Mouse (Mus musculus) hindbrain, postnatal 0 days (tissue): Measurements from ENCODE around the gene Clec1b. TPM values are rescaled to one million over a fixed set of nuclear protein-coding genes. Genes with fewer than 3 reads are reported as not detected.

Source experiments
- ATAC-seq: fragments of 200-750 bp; cut with Nextera tagmentation; 2 replicates; pipeline ENCODE4 v1.8.0; 2017; ENCODE audit warnings: mild to moderate bottlenecking, moderate TSS enrichment, moderate library complexity
- DNase-seq: peaks from one replicate; pipeline ENCODE4 v3.0.0-alpha.2; 2015; ENCODE audit warnings: low spot score
- H3K27ac ChIP-seq: fragments of 300-500 bp; sonication (generic); 2 replicates; pipeline ENCODE4 v1.5.1; 2014; ENCODE audit warnings: mild to moderate bottlenecking
- H3K27me3 ChIP-seq: fragments of 300-500 bp; sonication (generic); 2 replicates; pipeline ENCODE4 v1.6.1; 2014; ENCODE audit warnings: low read length, mixed read lengths; ENCODE audit not compliant: insufficient read depth
- H3K36me3 ChIP-seq: fragments of 300-500 bp; sonication (generic); 2 replicates; pipeline ENCODE4 v1.6.1; 2014; ENCODE audit warnings: low read length, mixed read lengths; ENCODE audit not compliant: insufficient read depth
- H3K4me1 ChIP-seq: fragments of 300-500 bp; sonication (generic); 2 replicates; pipeline ENCODE4 v1.6.1; 2014; ENCODE audit warnings: antibody characterized with exemption, low read length, mixed read lengths; ENCODE audit not compliant: insufficient read depth
- H3K4me2 ChIP-seq: fragments of 300-500 bp; sonication (generic); 2 replicates; pipeline ENCODE4 v1.6.1; 2014; ENCODE audit warnings: low read depth, mild to moderate bottlenecking, low read length, moderate library complexity, mixed read lengths
- H3K4me3 ChIP-seq: fragments of 300-500 bp; sonication (generic); 2 replicates; pipeline ENCODE4 v1.5.1; 2014; ENCODE audit warnings: low read length
- H3K9ac ChIP-seq: fragments of 300-500 bp; sonication (generic); replicated peaks from 2 replicates; pipeline ENCODE4 v1.6.1; 2014; ENCODE audit warnings: mild to moderate bottlenecking, low read length, moderate library complexity, mixed read lengths
- H3K9me3 ChIP-seq: fragments of 300-500 bp; sonication (generic); 2 replicates; pipeline ENCODE4 v1.6.1; 2016; ENCODE audit warnings: low read length, mixed read lengths
- CTCF ChIP-seq: IDR thresholded peaks from 2 replicates; pipeline ENCODE4 v1.5.1; 2016; ENCODE audit warnings: antibody characterized with exemption, control low read depth, low read depth
- WGBS: fragments of 180-500 bp; shearing (Covaris S2); extraction: QIAGEN DNeasy Blood & Tissue Kit; methylation state at CpG from one replicate; pipeline ENCODE4 v1.1.7; 2014; 5-methylcytosine and 5-hydroxymethylcytosine counted together
- polyA plus RNA-seq: library from polyadenylated mRNA; unstranded; fragments of >200 nt; fragmentation: Nextera tagmentation; extraction: Ambion mirVana; gene quantifications from 2 replicates; pipeline ENCODE4 v1.2.1, GENCODE M21; 2015
- total RNA-seq: library from RNA; depleted of rRNA; stranded (reverse); fragments of >200 nt; gene quantifications from 2 replicates; pipeline ENCODE4 v1.2.3, GENCODE M21; 2014

The Clec1b gene
- total and polyA plus RNA-seq, 2 experiments from 2014 or later, result under 0.01 to 0.38 TPM

DNA sequence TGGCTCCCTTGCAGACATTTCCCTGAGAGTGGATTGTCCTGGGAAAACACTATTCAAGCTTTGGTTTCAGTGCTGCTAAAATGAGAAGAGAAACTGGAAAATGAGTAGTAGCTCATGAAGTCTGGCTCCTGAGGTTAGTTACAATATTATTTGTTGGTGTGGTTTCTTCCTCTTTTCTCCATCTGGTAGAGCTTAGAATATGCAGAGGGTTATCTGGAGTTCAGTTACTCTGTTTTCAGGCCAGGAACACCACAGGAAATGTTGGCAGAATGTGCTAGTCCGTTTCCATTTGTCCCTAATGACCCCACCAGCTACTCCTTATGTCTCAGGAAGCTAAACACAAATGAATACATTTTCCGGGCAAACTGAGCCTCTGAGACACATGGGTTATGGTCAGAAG is 10.2 kb downstream of the Clec1b start:
- no peak for TF ChIP-seq CTCF
- H3K27me3 ChIP-seq, result no peaks in the 10 kb centered on the region
- WGBS, result 37% methylated on average over 2 of the region's 2 CpGs
- no peak for DNase-seq
- H3K36me3 ChIP-seq, result no peaks in the 10 kb centered on the region
- no peaks in the 10 kb centered on the region for H3K9me3 ChIP-seq
- H3K4me2 ChIP-seq, result no peak overlapping the region
- no peak overlapping the region; the same call in 1 of the 2 replicates for H3K27ac ChIP-seq
- no peak overlapping the region for H3K4me3 ChIP-seq
- H3K4me1 ChIP-seq, result no peaks in the 10 kb centered on the region
- ATAC-seq, result no peak
- H3K9ac ChIP-seq, result no peak overlapping the region

DNA sequence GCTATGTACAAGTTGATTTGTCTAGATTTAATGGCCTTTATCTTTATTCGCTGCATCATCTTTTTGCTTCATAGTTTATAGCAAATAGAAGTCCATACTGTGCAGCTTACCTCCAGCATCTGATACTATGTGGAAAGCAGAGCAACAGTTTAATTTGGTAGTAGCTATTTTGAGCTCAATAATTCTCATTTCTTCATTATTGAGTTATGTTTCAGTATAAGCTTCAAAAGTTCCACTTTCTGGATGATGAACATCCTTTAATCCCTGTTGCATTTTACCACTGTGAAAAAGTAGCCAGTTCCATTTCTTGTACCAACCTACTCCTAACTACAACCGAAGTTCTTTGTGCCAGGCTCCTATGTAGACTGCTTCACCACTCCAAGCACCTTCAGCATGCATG is 11.5 kb downstream of the Clec1b start, which contains the start of gene Clec9a:
Gene Clec9a, plus strand, starts transcription at position 301 of the 400 bp plus-strand sequence.
- ATAC-seq (no peak), DNase-seq (no peak)
- Histone ChIP-seq H3K4me2 (no peak within 1 kb of the TSS), H3K27me3 (no peaks in the 10 kb centered on the region), H3K4me3 (no peak within 1 kb of the TSS), H3K9me3 (no peaks in the 10 kb centered on the region), H3K4me1 (no peaks in the 10 kb centered on the region), H3K36me3 (no peaks in the 10 kb centered on the region), H3K27ac (no peak within 1 kb of the TSS), H3K9ac (no peak within 1 kb of the TSS)
- no peak for TF ChIP-seq CTCF
- 88% methylated on average over 2 of the region's 2 CpGs for WGBS

- Histone ChIP-seq H3K9me3 (no peaks in the 10 kb centered on the region), H3K27me3 (no peaks in the 10 kb centered on the region), H3K4me3 (no peak overlapping the region), H3K4me1 (no peaks in the 10 kb centered on the region), H3K9ac (no peak overlapping the region), H3K36me3 (no peaks in the 10 kb centered on the region), H3K4me2 (no peak overlapping the region), H3K27ac (no peak overlapping the region)
- no peak for DNase-seq
- TF ChIP-seq CTCF, result no peak
- ATAC-seq, result no peak
- WGBS, result 68% methylated on average over 1 of the region's 1 CpGs
These were observed 17.1 kb downstream of the Clec1b start for GRCm38 (mm10) chr6:129414177-129414576.

DNA sequence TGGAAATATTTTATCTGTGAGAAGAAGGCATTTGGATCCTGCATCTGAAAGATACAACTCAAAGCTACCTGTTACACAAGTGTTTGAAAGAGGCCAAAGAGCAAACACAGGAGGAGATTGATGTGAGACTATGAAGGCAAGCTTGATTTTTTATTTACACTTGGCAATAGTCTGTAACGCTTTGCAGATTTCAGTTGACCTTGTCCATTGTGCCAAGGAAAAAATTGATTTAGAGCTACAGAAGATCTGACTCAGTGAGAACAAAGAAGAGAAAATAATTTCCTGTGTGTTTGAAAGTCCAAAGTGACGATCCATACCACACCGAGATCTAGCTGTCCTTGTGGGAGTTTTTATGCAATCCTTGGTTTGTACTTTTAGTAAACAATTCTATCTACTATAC is 25.2 kb downstream of the Clec1b start:
- Histone ChIP-seq H3K4me3 (no peak overlapping the region), H3K9ac (no peak overlapping the region), H3K9me3 (no peaks in the 10 kb centered on the region), H3K27ac (no peak overlapping the region), H3K36me3 (no peaks in the 10 kb centered on the region), H3K4me2 (no peak overlapping the region), H3K4me1 (no peaks in the 10 kb centered on the region), H3K27me3 (no peaks in the 10 kb centered on the region)
- ATAC-seq (no peak), DNase-seq (no peak)
- WGBS, result 82% methylated on average over 3 of the region's 3 CpGs
- no peak for TF ChIP-seq CTCF

- Histone ChIP-seq H3K4me3 (no peak overlapping the region), H3K36me3 (no peaks in the 10 kb centered on the region), H3K9ac (no peak overlapping the region), H3K27ac (no peak overlapping the region), H3K4me1 (no peaks in the 10 kb centered on the region), H3K27me3 (no peaks in the 10 kb centered on the region), H3K9me3 (no peaks in the 10 kb centered on the region), H3K4me2 (no peak overlapping the region)
- DNase-seq (peak; percentile 30), ATAC-seq (peak; percentile 29)
- 63% methylated on average over 4 of the region's 4 CpGs for WGBS
- TF ChIP-seq CTCF, result no peak
These were observed 26.1 kb downstream of the Clec1b start for GRCm38 (mm10) chr6:129423040-129423733.

DNA sequence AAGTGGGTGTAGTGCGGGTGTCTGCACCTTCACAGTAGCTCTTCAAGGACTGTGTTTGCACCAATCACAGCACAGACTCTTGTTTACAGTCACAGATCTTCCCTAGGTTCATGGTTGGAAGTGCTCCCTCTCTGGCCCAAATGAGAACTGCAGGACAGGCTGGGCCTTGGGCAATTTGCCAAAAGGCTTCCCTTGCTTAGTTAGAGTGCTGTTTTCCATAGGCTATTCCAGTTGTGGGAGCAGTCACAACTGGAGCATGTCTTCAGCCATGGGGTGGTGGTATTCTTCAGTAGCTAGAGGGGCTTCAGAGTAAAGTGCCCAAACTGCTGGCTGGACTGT is 26.6 kb downstream of the Clec1b start:
- H3K4me2 ChIP-seq, result no peak overlapping the region
- ATAC-seq, result peak; percentile 94

GRCm38 (mm10) chr6:129425217-129425616 is 28.1 kb downstream of the Clec1b start:
- H3K27me3 ChIP-seq, result no peaks in the 10 kb centered on the region
- no peaks in the 10 kb centered on the region for H3K4me1 ChIP-seq
- H3K9me3 ChIP-seq, result no peaks in the 10 kb centered on the region
- 79% methylated on average over 5 of the region's 5 CpGs for WGBS
- TF ChIP-seq CTCF, result no peak
- no peak for ATAC-seq
- no peak for DNase-seq
- no peak overlapping the region for H3K27ac ChIP-seq
- no peak overlapping the region for H3K4me3 ChIP-seq
- no peaks in the 10 kb centered on the region for H3K36me3 ChIP-seq
- no peak overlapping the region for H3K4me2 ChIP-seq
- no peak overlapping the region for H3K9ac ChIP-seq

More for the DNA sequence above, 26.6 kb downstream of the Clec1b start:
- no peaks in the 10 kb centered on the region for H3K4me1 ChIP-seq
- H3K9ac ChIP-seq, result no peak overlapping the region
- no peak overlapping the region for H3K27ac ChIP-seq
- H3K27me3 ChIP-seq, result no peaks in the 10 kb centered on the region
- TF ChIP-seq CTCF, result peak; percentile 92
- DNase-seq, result peak; percentile 75
- 11% methylated on average over 1 of the region's 1 CpGs for WGBS
- no peaks in the 10 kb centered on the region for H3K36me3 ChIP-seq
- H3K9me3 ChIP-seq, result no peaks in the 10 kb centered on the region
- no peak overlapping the region for H3K4me3 ChIP-seq
